Mouse (Mus musculus) gastrocnemius, postnatal 10 days (tissue): ENCODE data around the gene Parp14. TPM values are rescaled to one million over a fixed set of nuclear protein-coding genes. Genes with fewer than 3 reads are reported as not detected.

Source experiments
- DNase-seq: peaks from one replicate; pipeline ENCODE4 v3.0.0; 2021; ENCODE audit warnings: mixed read lengths
- total RNA-seq, 2 experiments: library from RNA; stranded (reverse); gene quantifications; 2 replicates each; pipeline ENCODE4 v1.2.3; 2021

Gene Parp14
- total RNA-seq, 2 experiments from 2014 or later = 3.6 to 4.5 TPM

GRCm38 (mm10) chr16:35870581-35871047 lies 730 bp downstream of the Parp14 start:
- no peak for DNase-seq

- no peak for DNase-seq
Measured at GRCm38 (mm10) chr16:35869656-35870055, 1.7 kb downstream of the Parp14 start.

GRCm38 (mm10) chr16:35869126-35869525 lies 2.2 kb downstream of the Parp14 start:
- DNase-seq = no peak

- DNase-seq = no peak
Measured at GRCm38 (mm10) chr16:35867726-35868125, 3.6 kb downstream of the Parp14 start.

- no peak for DNase-seq
Measured at GRCm38 (mm10) chr16:35862057-35862456, 9.3 kb downstream of the Parp14 start.

GRCm38 (mm10) chr16:35860236-35860635 lies 11.1 kb downstream of the Parp14 start:
- no peak for DNase-seq

GRCm38 (mm10) chr16:35856766-35857165 lies 14.6 kb downstream of the Parp14 start:
- no peak for DNase-seq

- no peak for DNase-seq
Measured at GRCm38 (mm10) chr16:35855846-35856245, 15.5 kb downstream of the Parp14 start.

GRCm38 (mm10) chr16:35847138-35847537 lies 24.2 kb downstream of the Parp14 start:
- no peak for DNase-seq

GRCm38 (mm10) chr16:35839680-35840079 lies 31.7 kb downstream of the Parp14 start:
- no peak for DNase-seq

GRCm38 (mm10) chr16:35834653-35835052 lies 36.7 kb downstream of the Parp14 start:
- DNase-seq = no peak

GRCm38 (mm10) chr16:35832926-35833325 lies 38.4 kb downstream of the Parp14 start:
- DNase-seq = no peak

- no peak for DNase-seq
Measured at GRCm38 (mm10) chr16:35829999-35830398, 41.3 kb downstream of the Parp14 start.

- DNase-seq = peak; percentile 76
Measured at GRCm38 (mm10) chr16:35817255-35818089, 53.9 kb downstream of the Parp14 start.

GRCm38 (mm10) chr16:35813119-35813518 lies 58.2 kb downstream of the Parp14 start:
- DNase-seq = no peak

- DNase-seq = no peak
Measured at GRCm38 (mm10) chr16:35808838-35809237, 62.5 kb downstream of the Parp14 start.

GRCm38 (mm10) chr16:35807663-35807992 lies 63.7 kb downstream of the Parp14 start:
- no peak for DNase-seq

- DNase-seq = no peak
Measured at GRCm38 (mm10) chr16:35806973-35807662, 64.2 kb downstream of the Parp14 start.

GRCm38 (mm10) chr16:35803723-35804122 lies 67.6 kb downstream of the Parp14 start:
- DNase-seq = no peak

GRCm38 (mm10) chr16:35802163-35802562 lies 69.2 kb downstream of the Parp14 start:
- DNase-seq = no peak

- no peak for DNase-seq
Measured at GRCm38 (mm10) chr16:35791962-35792521, 79.3 kb downstream of the Parp14 start.

GRCm38 (mm10) chr16:35788330-35788729 lies 83.0 kb downstream of the Parp14 start:
- DNase-seq = no peak

GRCm38 (mm10) chr16:35787568-35788189 lies 83.7 kb downstream of the Parp14 start:
- DNase-seq = no peak
